Mouse (Mus musculus) ovary, postnatal 10 days (tissue): ENCODE measurements at regions not wholly inside any gene's neighbourhood (a gene's known extent, or its start where the extent isn't known, plus 50 kb on each side); places are given as distances from the start of the nearest gene placed in this dataset.

Source experiments
- DNase-seq: peaks from one replicate; pipeline ENCODE4 v3.0.0; 2022; ENCODE audit warnings: low spot score

DNA sequence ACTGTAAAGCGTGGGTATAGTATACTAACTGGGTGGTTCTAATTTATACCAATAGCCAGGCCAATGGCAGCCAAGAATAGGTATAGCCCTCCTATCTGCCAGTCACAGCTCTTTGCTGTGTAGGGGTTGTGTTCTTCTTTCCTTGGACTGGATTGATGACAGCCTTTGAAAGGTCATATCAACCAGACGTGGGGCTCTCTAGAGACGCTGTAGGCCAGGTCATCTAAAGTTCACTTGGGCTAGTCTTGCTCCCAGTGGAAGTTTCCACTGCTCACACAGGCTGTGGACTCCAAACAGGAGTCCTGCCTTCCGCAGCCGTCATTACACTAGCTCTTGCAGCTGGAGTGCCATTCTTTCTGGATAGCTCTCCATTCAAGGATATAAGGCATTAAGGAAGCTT is 220.3 kb downstream of the Gja1 start:
- DNase-seq, result no peak

DNA sequence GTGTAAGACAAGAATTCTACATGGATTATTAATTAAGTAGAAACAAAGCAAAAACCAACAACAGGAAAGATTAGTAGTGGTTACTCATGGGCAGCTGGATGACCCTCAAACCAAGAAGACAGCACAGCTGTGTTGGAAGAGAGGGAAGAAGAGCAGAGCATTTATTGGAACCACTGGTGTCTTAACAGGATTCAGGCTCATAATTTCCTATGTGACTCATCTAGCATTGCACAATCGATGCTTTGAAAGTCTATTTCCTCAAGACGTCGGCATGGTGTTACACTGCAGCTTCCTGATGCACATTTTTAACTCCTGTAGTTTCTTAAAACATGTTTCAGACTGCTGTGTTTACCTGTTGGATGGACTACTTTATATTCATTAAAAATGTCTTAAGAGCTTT is 221.1 kb downstream of the Gja1 start:
- no peak for DNase-seq

DNA sequence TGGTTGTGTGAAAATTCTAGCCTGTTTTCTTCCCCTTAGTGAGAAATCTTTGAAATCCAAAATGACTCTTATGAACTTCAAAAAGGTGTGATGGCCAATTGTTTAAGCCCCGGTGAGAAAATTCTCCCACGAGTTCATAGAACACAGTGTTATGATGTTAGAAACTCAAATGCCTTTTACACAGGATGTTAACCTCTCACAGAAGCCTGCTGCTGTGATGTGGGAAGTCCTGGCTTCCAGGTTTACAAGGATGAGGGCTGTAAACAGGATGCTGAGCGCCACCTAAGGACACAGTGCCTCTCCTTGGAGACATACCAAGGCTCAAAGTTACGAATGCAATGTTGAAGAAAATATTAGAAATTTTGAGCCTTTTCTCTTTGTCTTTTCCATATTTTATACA is 222.8 kb downstream of the Gja1 start:
- DNase-seq, result no peak

- no peak for DNase-seq
Measured at GRCm38 (mm10) chr10:56611564-56612288, 234.6 kb downstream of the Gja1 start.

- DNase-seq, result no peak
Measured at GRCm38 (mm10) chr10:56642656-56643055, 265.5 kb downstream of the Gja1 start.

DNA sequence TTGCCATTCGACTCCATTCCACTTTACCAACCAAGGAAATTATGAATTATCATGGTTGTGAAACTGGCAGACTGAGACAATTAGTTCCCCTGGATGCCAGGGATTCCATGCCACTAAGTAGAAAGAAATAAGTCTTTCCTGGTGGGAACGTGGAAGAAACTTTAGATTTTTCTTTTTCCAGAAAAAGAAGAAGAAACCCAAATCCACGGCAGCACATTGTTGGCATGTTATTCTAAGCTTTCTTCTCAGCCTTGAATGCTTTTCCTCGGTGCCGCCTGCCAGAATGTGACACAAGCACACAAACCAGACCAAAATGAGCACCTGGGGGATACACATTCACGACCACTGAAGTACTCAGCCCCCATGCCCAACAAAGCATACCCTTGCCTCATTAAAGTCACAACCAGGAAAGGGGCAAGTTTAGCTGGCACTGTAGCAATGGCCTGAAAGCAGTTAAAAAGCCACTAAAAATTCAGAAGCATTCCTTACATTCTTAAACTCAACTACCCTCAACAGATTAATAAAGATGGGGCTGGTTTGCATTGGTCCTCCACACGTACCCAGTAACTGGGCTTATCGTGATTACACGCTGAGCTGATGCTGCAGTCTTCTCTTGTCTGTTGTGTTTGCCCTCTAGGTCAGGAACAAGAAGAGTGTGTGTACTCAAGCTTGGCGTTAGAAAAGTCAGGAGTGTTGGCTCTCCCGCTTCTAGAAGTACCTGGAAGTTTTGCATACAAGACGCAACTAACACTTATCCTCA is 266.4 kb downstream of the Gja1 start:
- DNase-seq, result no peak

DNA sequence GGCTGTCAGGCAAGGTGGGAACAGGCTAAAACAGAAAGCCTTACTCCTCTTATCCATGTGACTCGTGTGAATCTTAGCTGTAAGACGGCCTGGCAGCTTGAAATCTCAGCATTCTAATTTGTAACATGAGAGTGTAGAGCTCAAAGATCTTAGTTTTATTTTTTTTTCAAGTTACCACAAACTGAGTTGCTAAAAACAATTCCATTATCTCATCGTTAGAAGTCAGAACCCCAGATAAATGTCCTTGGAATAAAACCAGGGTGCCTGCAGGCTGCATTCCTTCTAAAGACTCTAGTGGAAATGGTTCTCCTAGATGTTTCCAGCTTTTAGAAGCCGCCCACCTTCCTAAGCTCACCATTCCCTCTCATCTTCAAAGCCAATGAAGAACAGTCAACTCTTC is 283.4 kb downstream of the Gja1 start:
- DNase-seq, result no peak

GRCm38 (mm10) chr10:56673919-56674318 is 296.8 kb downstream of the Gja1 start:
- no peak for DNase-seq

- no peak for DNase-seq
Measured at GRCm38 (mm10) chr10:56682901-56683300, 305.8 kb downstream of the Gja1 start.

GRCm38 (mm10) chr10:56685655-56686250 is 308.6 kb downstream of the Gja1 start:
- no peak for DNase-seq

- DNase-seq, result no peak
Measured at GRCm38 (mm10) chr10:56691467-56691866, 314.3 kb downstream of the Gja1 start.

- no peak for DNase-seq
Measured at GRCm38 (mm10) chr10:56695100-56695499, 318.0 kb downstream of the Gja1 start.

DNA sequence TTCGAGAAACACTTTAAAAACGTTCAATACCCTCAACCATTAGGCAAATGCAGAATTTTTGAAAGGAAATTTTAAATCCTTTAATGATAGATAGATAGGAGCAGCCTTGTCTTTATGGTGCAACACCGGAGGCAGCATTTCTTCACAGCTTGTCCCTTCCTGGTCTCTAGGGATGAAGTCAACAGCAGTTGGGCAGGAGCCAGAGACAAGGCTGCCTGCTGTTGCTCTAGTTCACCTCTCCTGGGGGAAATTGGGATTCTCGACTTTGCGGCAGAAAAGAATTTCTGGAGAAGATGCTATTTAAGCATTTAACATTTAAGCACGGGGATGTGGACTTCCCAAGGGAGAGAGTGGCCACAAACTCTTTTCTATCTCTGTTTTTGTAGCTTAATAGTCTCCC is 323.0 kb downstream of the Gja1 start:
- DNase-seq, result no peak

DNA sequence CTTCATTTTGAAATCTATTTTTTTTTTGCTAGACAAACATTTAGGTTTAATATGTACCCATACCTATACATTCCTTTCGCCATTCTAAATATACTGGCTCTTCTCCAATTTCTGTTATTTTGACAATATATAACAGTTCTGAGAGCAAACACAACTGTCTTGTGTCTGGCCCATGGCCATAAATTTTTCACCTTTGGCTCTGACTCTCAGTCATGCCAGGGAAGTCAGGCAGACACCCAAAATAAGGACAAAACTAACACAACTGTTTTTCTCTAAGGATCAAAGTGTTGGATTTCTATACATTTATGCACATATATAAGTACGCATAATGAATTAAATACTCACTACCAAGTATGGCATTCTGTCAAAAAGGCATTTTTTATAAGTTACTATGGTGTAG is 331.3 kb downstream of the Gja1 start:
- no peak for DNase-seq

DNA sequence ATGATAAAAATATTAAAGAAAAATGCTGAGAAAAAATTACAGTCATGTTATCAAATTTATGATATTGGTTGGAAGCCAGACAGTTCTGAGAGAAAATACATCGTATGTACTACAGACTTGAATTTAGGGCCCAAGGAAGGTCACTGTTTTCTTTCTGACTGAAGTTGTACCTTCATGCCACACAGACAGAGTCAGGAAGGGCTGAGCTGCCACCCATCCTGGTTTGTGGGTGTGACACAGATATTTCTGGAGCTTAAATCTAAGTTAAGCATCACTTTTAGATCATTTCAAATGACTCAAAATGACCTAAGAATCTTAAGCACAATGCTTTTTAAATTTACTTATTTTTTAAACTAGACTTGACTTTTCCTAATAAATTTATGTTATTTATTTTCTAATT is 331.8 kb downstream of the Gja1 start:
- no peak for DNase-seq

DNA sequence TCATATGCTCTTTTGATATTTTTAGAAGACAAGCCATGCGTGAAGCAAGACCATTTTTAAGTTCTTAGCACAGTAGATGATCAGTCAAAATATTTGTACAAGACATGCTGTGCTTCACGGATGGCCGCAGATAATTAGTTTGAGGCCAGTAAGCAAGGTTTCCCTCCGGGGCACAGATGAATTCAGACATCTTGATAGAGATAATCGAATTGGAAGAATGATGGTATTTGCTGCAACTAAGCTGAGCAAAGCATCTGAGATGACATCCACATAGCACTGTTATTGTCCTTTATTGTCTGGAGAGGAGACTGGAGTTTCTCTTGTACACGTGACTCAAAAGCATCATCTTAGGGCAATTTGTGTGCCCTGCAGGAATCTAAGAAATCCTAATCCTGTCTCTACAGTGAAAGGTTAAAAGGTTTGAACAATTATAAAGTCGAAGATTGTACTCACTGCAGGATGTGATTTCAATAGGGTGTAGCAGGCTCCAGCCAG is 335.5 kb downstream of the Gja1 start:
- DNase-seq, result no peak

DNA sequence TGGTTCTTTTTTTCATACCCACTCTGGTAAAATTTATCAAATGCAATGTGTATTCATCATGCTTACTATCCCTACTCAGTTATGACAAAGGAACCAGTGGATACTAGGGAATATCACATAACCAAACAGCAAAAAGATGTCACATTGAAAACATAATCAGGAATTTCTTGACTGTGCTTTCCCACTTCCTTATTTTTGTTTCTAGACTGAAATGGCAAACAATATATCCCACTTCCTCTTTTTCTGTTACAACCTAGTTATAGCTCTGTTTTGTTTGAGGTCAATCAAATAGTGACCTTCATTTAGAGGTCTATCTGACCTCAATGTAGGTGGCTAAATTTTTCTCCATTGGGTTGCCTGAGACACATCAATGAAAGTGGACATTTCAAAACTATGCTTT is 359.9 kb downstream of the Gja1 start:
- DNase-seq, result no peak

GRCm38 (mm10) chr10:56739621-56740020 is 362.5 kb downstream of the Gja1 start:
- DNase-seq, result no peak

- no peak for DNase-seq
Measured at GRCm38 (mm10) chr10:56752134-56752533, 375.0 kb downstream of the Gja1 start.

GRCm38 (mm10) chr10:56753576-56753975 is 376.4 kb downstream of the Gja1 start:
- no peak for DNase-seq

DNA sequence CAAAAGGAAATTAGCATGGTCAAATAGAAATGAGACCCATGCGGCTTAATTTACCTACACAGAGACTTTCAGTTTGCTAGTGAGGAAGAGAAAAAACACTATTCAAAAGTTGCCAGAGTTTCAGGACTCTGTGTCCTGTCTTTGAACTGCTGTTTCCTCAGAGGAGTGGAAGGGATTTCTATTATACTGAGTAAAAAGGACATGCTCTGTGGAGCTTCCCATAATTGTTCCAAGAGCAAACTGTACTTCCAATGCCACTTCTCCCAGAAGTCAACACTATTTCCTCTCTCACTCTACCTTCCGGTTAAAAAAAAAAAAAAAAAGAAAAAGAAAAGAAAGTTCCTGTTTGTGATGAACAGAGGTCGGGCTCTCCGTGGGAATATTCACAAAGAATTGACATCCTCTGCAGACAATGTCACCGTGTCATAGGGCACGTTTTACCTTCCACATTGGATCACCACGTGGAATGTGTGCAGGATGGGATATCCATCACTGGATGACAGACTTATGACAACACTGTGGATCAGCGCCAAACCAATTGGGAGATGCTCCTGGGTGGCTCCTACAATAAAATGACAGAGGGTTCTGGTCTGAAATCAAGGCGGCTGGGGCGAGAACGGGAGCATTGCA is 377.5 kb downstream of the Gja1 start:
- no peak for DNase-seq

GRCm38 (mm10) chr10:56770629-56771028 is 393.5 kb downstream of the Gja1 start:
- DNase-seq, result no peak

- DNase-seq, result no peak
Measured at GRCm38 (mm10) chr10:56782265-56782664, 405.1 kb downstream of the Gja1 start.
